Mouse (Mus musculus): ENCODE results near the gene Reep6.

Reep6 gene

GRCm38 (mm10) chr10:80355431-80355830 is 25.7 kb downstream of the Reep6 start:
- no peak for DNase-seq (ENCODE audit: low read depth, low spot score)

GRCm38 (mm10) chr10:80356001-80356682 is 26.4 kb downstream of the Reep6 start, which contains the start of gene Plk5:
Plk5 (plus strand) TSS chr10:80356459.
- DNase-seq (ENCODE audit: low read depth, low spot score) = no peak

- no peak for DNase-seq (ENCODE audit: low read depth, low spot score)
Measured at GRCm38 (mm10) chr10:80356737-80357136, 27.0 kb downstream of the Reep6 start.

- no peak for DNase-seq (ENCODE audit: low read depth, low spot score)
Measured at GRCm38 (mm10) chr10:80357336-80357735, 27.6 kb downstream of the Reep6 start.

- no peak for DNase-seq (ENCODE audit: low read depth, low spot score)
Measured at GRCm38 (mm10) chr10:80357994-80358639, 28.4 kb downstream of the Reep6 start.

- no peak for DNase-seq (ENCODE audit: low read depth, low spot score)
Measured at GRCm38 (mm10) chr10:80363734-80364133, 34.0 kb downstream of the Reep6 start.

GRCm38 (mm10) chr10:80365736-80366135 is 36.0 kb downstream of the Reep6 start:
- DNase-seq (ENCODE audit: low read depth, low spot score) = no peak

GRCm38 (mm10) chr10:80367954-80368353 is 38.2 kb downstream of the Reep6 start:
- no peak for DNase-seq (ENCODE audit: low read depth, low spot score)

GRCm38 (mm10) chr10:80368392-80368791 is 38.6 kb downstream of the Reep6 start:
- no peak for DNase-seq (ENCODE audit: low read depth, low spot score)

- no peak for DNase-seq (ENCODE audit: low read depth, low spot score)
Measured at GRCm38 (mm10) chr10:80369995-80370747, 40.4 kb downstream of the Reep6 start.

GRCm38 (mm10) chr10:80371411-80371966 is 41.7 kb downstream of the Reep6 start:
- no peak for DNase-seq (ENCODE audit: low read depth, low spot score)

- DNase-seq (ENCODE audit: low read depth, low spot score) = no peak
Measured at GRCm38 (mm10) chr10:80371983-80372382, 42.2 kb downstream of the Reep6 start.

GRCm38 (mm10) chr10:80372706-80373105 is 43.0 kb downstream of the Reep6 start:
- DNase-seq (ENCODE audit: low read depth, low spot score) = no peak

GRCm38 (mm10) chr10:80374063-80374462 is 44.3 kb downstream of the Reep6 start:
- DNase-seq (ENCODE audit: low read depth, low spot score) = peak; percentile 52

GRCm38 (mm10) chr10:80376160-80376559 is 46.4 kb downstream of the Reep6 start:
- peak; percentile 82 for DNase-seq (ENCODE audit: low read depth, low spot score)

- DNase-seq (ENCODE audit: low read depth, low spot score) = no peak
Measured at GRCm38 (mm10) chr10:80377716-80378115, 48.0 kb downstream of the Reep6 start.

- no peak for DNase-seq (ENCODE audit: low read depth, low spot score)
Measured at GRCm38 (mm10) chr10:80382641-80383365, 53.0 kb downstream of the Reep6 start.

- no peak for DNase-seq (ENCODE audit: low read depth, low spot score)
Measured at GRCm38 (mm10) chr10:80383431-80383830, 53.7 kb downstream of the Reep6 start.

GRCm38 (mm10) chr10:80384115-80384639 is 54.4 kb downstream of the Reep6 start:
- no peak for DNase-seq (ENCODE audit: low read depth, low spot score)

GRCm38 (mm10) chr10:80384709-80385108 is 55.0 kb downstream of the Reep6 start:
- no peak for DNase-seq (ENCODE audit: low read depth, low spot score)

- no peak for DNase-seq (ENCODE audit: low read depth, low spot score)
Measured at GRCm38 (mm10) chr10:80385310-80385709, 55.6 kb downstream of the Reep6 start.

Data from c-Kit-negative CD71-positive TER-119-positive erythroid progenitor cells, embryonic 14.5 days (primary cell).